Mouse (Mus musculus): ENCODE results near the gene St8sia2. TPM values are rescaled to one million over a fixed set of nuclear protein-coding genes. Genes with fewer than 3 reads are reported as not detected.

Gene St8sia2
- total RNA-seq, 2 experiments from 2014 or later, result 0.07 TPM; not detected in 1

DNA sequence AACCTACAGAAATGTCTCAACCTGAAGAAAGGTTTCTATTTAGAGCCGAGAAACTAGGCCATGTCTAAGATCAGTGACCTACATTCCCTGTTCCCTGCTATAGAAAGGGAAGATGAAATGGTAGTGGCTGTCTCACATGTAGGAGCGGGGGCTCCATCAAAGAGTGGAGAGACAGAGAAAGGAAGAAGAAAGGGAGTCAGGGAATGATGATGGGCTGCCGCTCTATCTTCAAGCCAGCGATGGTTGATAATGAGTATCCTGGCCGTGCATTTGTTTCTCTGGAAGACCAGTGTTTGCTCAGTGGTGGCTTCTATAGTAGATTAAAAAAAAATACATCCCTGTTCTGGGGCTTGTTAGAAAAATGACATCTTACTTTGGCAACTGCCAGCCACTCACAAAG, 123.0 kb downstream of the St8sia2 start:
- no peak for ATAC-seq (ENCODE audit: poor library complexity, severe bottlenecking)

Data from megakaryocyte, adult 5-6 weeks (primary cell).